Mouse (Mus musculus): Measurements from ENCODE around the gene Stab1. TPM values are rescaled to one million over a fixed set of nuclear protein-coding genes. Genes with fewer than 3 reads are reported as not detected.

Stab1 gene
- polyA plus RNA-seq, 1 experiment from 2014 or later, result 36.6 TPM

DNA sequence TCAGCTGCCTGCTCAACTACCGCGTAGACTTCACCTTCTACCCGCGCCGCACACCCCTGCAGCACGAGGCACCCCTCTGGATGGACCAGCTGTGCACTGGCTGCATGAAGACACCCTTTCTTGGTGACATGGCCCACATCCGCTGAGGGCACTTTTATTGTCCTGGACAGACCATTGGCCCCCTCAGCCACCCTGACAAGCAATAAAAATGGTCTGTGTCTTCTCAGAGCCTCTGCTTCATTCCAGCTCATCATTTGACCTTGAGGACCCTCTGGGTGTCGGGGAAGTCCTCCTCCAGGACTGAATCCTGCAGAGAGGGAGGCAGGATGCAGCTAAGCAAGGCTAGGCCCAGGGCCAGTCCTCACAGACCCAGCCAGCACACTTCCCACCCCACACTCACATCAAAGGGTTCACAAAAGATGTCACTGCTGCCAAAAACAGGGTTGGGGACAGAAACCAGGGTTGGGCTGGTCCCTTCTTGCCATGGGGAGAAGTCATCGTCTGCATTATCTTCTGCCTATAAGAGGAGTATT is 29.5 kb downstream of the Stab1 start:
- ATAC-seq (replicated peaks; ENCODE audit: extremely low read depth, insufficient read depth, low FRiP score), result no peak
- H3K4me3 ChIP-seq (ENCODE audit: low read length), result no peak overlapping the region
- 0 out of 2 replicates have a peak, but pooled peaks cover 6% of the 10 kb centered on the region for H3K9me3 ChIP-seq (replicated peaks; ENCODE audit: control insufficient read depth, low read length)
- H3K4me1 ChIP-seq (ENCODE audit: control insufficient read depth, insufficient read depth, low read length), result peaks cover 4% of the 10 kb centered on the region
- peaks cover 66% of the 10 kb centered on the region for H3K36me3 ChIP-seq (ENCODE audit: control insufficient read depth, insufficient read depth)
- no peaks in the 10 kb centered on the region for H3K27me3 ChIP-seq (ENCODE audit: control insufficient read depth, insufficient read depth, low read length)
- 90% methylated on average over 9 of the region's 9 CpGs for WGBS
- H3K4me2 ChIP-seq (ENCODE audit: low read depth, low read length), result no peak overlapping the region
- no peak overlapping the region for H3K9ac ChIP-seq (ENCODE audit: low read length)
- no peak overlapping the region for H3K27ac ChIP-seq (ENCODE audit: low read length)

DNA sequence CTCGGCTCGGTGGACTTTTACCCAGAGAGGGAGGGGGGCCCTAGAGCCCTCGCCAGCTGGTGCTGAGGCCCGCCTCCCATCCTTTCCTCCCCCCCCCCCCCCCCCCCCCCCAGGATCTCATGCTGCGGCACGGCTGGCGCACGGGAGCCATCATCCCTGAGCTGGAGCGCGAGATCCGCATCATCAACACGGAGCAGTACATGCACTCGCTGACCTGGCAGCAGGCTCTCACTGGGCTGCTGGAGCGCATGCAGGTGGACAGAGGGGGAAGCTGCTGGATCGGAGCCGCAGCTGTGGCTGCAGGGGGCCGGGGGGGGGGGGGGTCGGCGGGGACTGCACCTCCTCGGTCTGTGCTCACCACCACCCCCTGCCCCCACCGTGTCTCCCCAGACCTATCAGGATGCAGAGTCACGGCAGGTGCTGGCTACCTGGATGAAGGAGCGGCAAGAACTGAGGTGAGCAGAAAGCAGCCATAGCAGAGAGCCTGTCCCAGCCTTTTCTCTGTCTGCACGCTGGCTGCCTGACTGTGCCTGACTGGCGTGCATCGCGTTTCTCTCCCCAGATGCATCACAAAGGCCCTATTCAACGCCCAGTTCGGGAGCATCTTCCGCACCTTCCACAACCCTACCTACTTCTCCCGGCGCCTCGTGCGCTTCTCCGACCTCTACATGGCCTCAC is 30.1 kb downstream of the Stab1 start:
- no peak overlapping the region for H3K4me2 ChIP-seq (ENCODE audit: low read depth, low read length)
- ATAC-seq (replicated peaks; ENCODE audit: extremely low read depth, insufficient read depth, low FRiP score), result no peak
- no peak overlapping the region for H3K4me3 ChIP-seq (ENCODE audit: low read length)
- peaks cover 66% of the 10 kb centered on the region for H3K36me3 ChIP-seq (ENCODE audit: control insufficient read depth, insufficient read depth)
- no peaks in the 10 kb centered on the region for H3K27me3 ChIP-seq (ENCODE audit: control insufficient read depth, insufficient read depth, low read length)
- WGBS, result 87% methylated on average over 28 of the region's 35 CpGs
- H3K9ac ChIP-seq (ENCODE audit: low read length), result no peak overlapping the region
- H3K27ac ChIP-seq (ENCODE audit: low read length), result no peak overlapping the region
- H3K9me3 ChIP-seq (replicated peaks; ENCODE audit: control insufficient read depth, low read length), result 0 out of 2 replicates have a peak, but pooled peaks cover 6% of the 10 kb centered on the region
- H3K4me1 ChIP-seq (ENCODE audit: control insufficient read depth, insufficient read depth, low read length), result peaks cover 8% of the 10 kb centered on the region

DNA sequence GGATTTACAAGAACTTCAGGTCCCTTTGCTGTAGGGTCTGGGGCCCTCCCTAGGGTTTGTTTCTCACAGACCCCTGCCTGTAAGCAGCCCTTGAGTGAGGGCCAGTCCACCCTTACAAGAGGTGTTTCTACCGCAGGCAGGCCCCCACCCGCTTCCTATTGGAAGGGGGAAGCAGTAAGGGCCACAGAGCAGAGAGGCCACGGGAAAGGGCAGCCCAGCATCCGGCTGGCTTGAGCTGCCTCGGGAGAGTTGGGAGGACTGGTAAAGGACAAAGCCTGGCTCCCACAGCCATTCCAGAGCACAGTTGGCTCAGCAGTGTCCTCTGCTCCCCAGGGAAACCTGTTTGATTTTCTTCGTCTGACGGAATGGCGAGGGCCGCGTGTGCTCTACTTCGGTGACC is 30.6 kb downstream of the Stab1 start:
- peaks cover 14% of the 10 kb centered on the region for H3K4me1 ChIP-seq (ENCODE audit: control insufficient read depth, insufficient read depth, low read length)
- no peak for ATAC-seq (replicated peaks; ENCODE audit: extremely low read depth, insufficient read depth, low FRiP score)
- 65% methylated on average over 11 of the region's 11 CpGs for WGBS

DNA sequence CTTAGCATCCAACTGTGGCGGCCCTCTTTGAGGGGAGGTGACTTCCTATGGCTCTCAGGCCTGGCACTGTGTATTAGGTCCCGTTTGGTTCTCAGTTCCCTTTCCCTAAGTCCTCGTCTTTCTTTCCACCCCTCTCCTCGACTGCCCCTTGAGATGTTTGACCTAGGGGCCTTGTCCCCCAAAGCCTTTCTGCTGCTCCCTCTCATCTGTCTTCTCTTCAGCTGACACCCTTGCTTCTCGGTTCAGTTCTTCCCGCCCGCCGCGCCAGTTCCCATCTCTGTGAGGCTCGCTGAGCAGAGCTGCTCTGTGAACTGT is 31.2 kb downstream of the Stab1 start:
- H3K9me3 ChIP-seq (replicated peaks; ENCODE audit: control insufficient read depth, low read length), result 0 out of 2 replicates have a peak, but pooled peaks cover under 1% of the 10 kb centered on the region
- no peak overlapping the region for H3K4me3 ChIP-seq (ENCODE audit: low read length)
- H3K4me1 ChIP-seq (ENCODE audit: control insufficient read depth, insufficient read depth, low read length), result peaks cover 20% of the 10 kb centered on the region
- H3K27ac ChIP-seq (ENCODE audit: low read length), result peak overlapping the region; percentile 15
- no peak overlapping the region for H3K4me2 ChIP-seq (ENCODE audit: low read depth, low read length)
- no peaks in the 10 kb centered on the region for H3K27me3 ChIP-seq (ENCODE audit: control insufficient read depth, insufficient read depth, low read length)
- WGBS, result 76% methylated on average over 10 of the region's 10 CpGs
- peaks cover 57% of the 10 kb centered on the region for H3K36me3 ChIP-seq (ENCODE audit: control insufficient read depth, insufficient read depth)
- no peak overlapping the region for H3K9ac ChIP-seq (ENCODE audit: low read length)
- ATAC-seq (replicated peaks; ENCODE audit: extremely low read depth, insufficient read depth, low FRiP score), result no peak

More for the DNA sequence above, 30.6 kb downstream of the Stab1 start:
- Histone ChIP-seq H3K36me3 (ENCODE audit: control insufficient read depth, insufficient read depth) (peaks cover 63% of the 10 kb centered on the region), H3K9ac (ENCODE audit: low read length) (no peak overlapping the region), H3K4me2 (ENCODE audit: low read depth, low read length) (no peak overlapping the region), H3K9me3 (replicated peaks; ENCODE audit: control insufficient read depth, low read length) (0 out of 2 replicates have a peak, but pooled peaks cover 6% of the 10 kb centered on the region), H3K4me3 (ENCODE audit: low read length) (no peak overlapping the region), H3K27me3 (ENCODE audit: control insufficient read depth, insufficient read depth, low read length) (no peaks in the 10 kb centered on the region), H3K27ac (ENCODE audit: low read length) (peak overlapping the region; percentile 15)

DNA sequence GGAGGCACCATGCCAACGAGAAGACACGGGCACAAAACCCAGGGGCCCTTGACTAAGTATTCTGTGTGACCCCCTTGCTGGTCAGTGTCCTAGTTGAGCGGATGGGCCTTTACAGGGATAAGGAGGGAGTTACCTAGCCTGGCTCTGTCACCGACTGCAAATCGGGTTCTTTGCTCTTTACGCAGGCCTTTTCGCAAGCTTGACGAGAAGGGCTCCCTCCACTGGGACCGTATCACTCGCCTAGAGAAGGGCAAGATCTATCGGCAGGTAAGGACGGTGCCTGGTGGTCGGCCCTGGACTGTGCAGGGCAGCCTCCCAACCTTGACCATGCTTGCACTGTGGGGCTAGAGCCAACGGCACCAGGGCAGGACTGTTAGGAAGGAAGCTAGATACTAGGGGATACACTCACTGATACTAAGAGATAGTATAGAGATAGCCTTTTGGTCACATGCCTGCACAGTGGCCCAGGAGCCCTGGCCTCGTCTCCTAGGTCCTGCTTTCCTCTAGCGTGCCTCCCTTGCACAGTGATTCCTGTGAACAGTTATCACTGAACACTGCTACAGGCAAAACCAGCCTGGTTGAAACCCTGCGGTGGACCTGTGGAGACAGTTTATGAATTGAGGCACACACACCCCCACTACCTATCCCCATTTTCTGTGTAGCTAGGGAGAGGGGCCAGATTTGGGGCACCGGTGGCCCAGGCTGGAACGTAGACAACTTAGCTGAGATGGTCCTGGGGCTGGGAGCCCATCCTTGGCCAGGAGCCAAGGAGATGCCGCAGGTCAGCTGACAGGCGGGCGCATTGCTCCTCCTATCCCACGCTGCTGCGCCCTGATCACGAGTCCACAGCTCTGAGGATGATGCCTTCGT is 31.8 kb downstream of the Stab1 start:
- Histone ChIP-seq H3K4me1 (ENCODE audit: control insufficient read depth, insufficient read depth, low read length) (peaks cover 26% of the 10 kb centered on the region), H3K4me2 (ENCODE audit: low read depth, low read length) (no peak overlapping the region), H3K9ac (ENCODE audit: low read length) (no peak overlapping the region), H3K4me3 (ENCODE audit: low read length) (no peak overlapping the region), H3K36me3 (ENCODE audit: control insufficient read depth, insufficient read depth) (peaks cover 54% of the 10 kb centered on the region), H3K27me3 (ENCODE audit: control insufficient read depth, insufficient read depth, low read length) (no peaks in the 10 kb centered on the region), H3K9me3 (replicated peaks; ENCODE audit: control insufficient read depth, low read length) (no peaks in the 10 kb centered on the region), H3K27ac (ENCODE audit: low read length) (no peak overlapping the region)
- 83% methylated on average over 26 of the region's 26 CpGs for WGBS
- ATAC-seq (replicated peaks; ENCODE audit: extremely low read depth, insufficient read depth, low FRiP score), result no peak

DNA sequence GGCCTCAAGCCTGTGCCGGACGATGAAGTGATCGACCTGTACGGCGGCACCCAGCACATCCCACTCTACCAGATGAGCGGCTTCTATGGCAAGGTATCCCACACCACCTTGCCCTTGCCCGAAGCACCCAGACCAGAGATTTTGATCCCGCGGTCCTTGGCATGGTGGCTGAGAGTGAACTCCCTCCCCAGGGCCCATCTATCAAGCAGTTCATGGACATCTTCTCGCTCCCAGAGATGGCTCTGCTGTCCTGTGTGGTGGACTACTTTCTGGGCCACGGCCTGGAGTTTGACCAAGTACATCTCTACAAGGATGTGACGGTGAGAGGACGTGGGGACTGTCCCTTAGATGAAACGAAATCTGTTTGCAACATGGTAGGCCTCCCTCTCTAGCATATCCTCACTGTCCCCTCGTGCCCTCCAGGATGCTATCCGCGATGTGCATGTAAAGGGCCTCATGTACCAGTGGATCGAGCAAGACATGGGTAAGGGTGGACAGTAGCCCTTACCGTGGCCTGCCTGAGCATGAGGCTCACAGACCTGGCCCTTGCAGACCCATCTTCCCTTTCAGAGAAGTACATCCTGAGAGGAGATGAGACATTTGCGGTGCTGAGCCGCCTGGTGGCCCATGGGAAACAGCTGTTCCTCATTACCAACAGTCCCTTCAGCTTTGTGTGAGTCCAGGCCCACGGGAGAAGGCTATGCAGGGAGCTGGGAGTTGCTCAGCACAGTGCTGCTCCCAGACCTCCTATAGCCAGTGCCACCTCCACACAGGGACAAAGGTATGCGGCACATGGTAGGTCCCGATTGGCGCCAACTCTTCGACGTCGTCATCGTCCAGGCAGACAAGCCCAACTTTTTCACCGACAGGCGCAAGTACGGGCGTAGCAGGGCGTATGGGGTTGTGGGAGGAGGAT is 32.7 kb downstream of the Stab1 start:
- Histone ChIP-seq H3K27ac (ENCODE audit: low read length) (no peak overlapping the region), H3K9ac (ENCODE audit: low read length) (no peak overlapping the region), H3K27me3 (ENCODE audit: control insufficient read depth, insufficient read depth, low read length) (no peaks in the 10 kb centered on the region), H3K9me3 (replicated peaks; ENCODE audit: control insufficient read depth, low read length) (no peaks in the 10 kb centered on the region), H3K4me2 (ENCODE audit: low read depth, low read length) (no peak overlapping the region), H3K4me1 (ENCODE audit: control insufficient read depth, insufficient read depth, low read length) (peaks cover 26% of the 10 kb centered on the region), H3K4me3 (ENCODE audit: low read length) (no peak overlapping the region), H3K36me3 (ENCODE audit: control insufficient read depth, insufficient read depth) (peaks cover 48% of the 10 kb centered on the region)
- ATAC-seq (replicated peaks; ENCODE audit: extremely low read depth, insufficient read depth, low FRiP score), result no peak
- 94% methylated on average over 34 of the region's 34 CpGs for WGBS

DNA sequence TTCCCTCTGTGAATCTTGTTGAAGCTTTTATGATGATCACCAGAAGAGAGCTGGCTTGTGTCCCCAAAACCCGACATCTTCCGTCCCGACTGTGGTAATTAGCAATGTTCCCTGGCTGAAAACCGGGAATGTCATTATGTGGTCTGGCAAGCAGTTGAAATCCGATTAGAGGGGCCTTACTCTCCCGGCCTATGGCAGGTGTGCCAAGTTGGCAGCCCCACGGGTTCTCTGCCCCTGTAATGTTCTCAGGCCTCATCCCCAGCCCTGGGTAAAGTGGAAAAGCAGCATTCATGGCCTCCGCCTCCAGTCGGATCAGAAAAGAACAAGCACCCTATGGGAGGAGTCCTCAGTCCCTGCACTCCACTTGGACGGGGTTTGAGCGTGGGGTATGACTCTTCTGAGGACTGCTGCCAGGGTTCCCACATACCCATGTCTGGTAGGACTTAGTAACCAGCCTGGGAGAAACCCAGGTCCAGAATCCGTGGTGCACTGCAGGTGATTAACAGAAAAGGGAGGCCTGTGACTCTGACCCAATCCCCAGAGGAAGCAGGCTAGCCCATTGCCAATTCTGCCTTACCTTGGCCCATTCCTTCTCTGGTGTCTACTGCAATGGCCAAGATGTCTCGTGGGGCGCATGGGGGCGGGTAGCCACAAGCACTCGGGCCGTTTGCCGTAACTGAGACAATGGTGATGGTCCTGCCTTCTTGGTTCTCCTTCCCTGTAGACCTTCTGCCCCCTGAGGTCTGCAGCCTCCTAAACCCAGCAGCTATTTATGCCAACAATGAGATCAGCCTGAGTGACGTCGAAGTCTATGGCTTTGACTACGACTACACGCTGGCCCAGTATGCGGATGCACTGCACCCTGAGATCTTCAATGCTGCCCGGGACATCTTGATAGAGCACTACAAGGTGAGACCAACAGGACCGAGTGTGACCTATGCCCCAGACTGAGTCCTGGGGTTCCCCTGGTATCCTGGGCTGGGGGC is 34.1 kb downstream of the Stab1 start:
- no peaks in the 10 kb centered on the region for H3K9me3 ChIP-seq (replicated peaks; ENCODE audit: control insufficient read depth, low read length)
- H3K4me1 ChIP-seq (ENCODE audit: control insufficient read depth, insufficient read depth, low read length), result peaks cover 36% of the 10 kb centered on the region
- peak overlapping the region; percentile 0; the same call in 1 of the 2 replicates for H3K27ac ChIP-seq (ENCODE audit: low read length)
- H3K27me3 ChIP-seq (ENCODE audit: control insufficient read depth, insufficient read depth, low read length), result no peaks in the 10 kb centered on the region
- H3K36me3 ChIP-seq (ENCODE audit: control insufficient read depth, insufficient read depth), result peaks cover 40% of the 10 kb centered on the region
- ATAC-seq (replicated peaks; ENCODE audit: extremely low read depth, insufficient read depth, low FRiP score), result no peak
- H3K4me3 ChIP-seq (ENCODE audit: low read length), result no peak overlapping the region
- H3K4me2 ChIP-seq (ENCODE audit: low read depth, low read length), result no peak overlapping the region; the same call in 1 of the 2 replicates
- H3K9ac ChIP-seq (ENCODE audit: low read length), result no peak overlapping the region
- WGBS, result 79% methylated on average over 25 of the region's 25 CpGs

All from heart, embryonic 16.5 days (tissue).